Mouse (Mus musculus) MEL (cell line): ENCODE results near the gene Copg1. TPM values are rescaled to one million over a fixed set of nuclear protein-coding genes. Genes with fewer than 3 reads are reported as not detected.
A peak's percentile ranks its signal among the peaks of the same experiment; 100 is the strongest.

ENCODE experiments used
- DNase-seq: peaks from one replicate; pipeline ENCODE4 v3.0.0; 2011; ENCODE audit warnings: low read depth, low spot score
- H3K27ac ChIP-seq: 2 replicates; pipeline ENCODE4 v1.5.1; 2012; ENCODE audit warnings: low read depth, mild to moderate bottlenecking, control low read depth, low read length, moderate library complexity; ENCODE audit not compliant: control insufficient read depth
- H3K27me3 ChIP-seq, 2 experiments: fragments of 150-350 bp in 1 of 2; sonication (generic) in 1 of 2; 2 replicates each; pipeline ENCODE4 v1.6.1; 2012; ENCODE audit warnings: low read length in 2 of 2, mild to moderate bottlenecking in 2 of 2, improper control_type of control experiment in 1 of 2, moderate library complexity in 1 of 2; ENCODE audit not compliant: insufficient read depth in 2 of 2, control insufficient read depth in 1 of 2
- H3K36me3 ChIP-seq, 2 experiments: 2 replicates each; pipeline ENCODE4 v1.6.1; 2012 to 2014; ENCODE audit warnings: low read length in 2 of 2, improper control_type of control experiment in 1 of 2, inconsistent platforms in 1 of 2, mild to moderate bottlenecking in 1 of 2; ENCODE audit not compliant: insufficient read depth in 2 of 2, control insufficient read depth in 1 of 2
- H3K4me1 ChIP-seq, 2 experiments: fragments of 150-350 bp in 1 of 2; sonication (generic) in 1 of 2; 2 replicates each; pipeline ENCODE4 v1.6.1; 2012; ENCODE audit warnings: low read length in 2 of 2, improper control_type of control experiment in 1 of 2, mild to moderate bottlenecking in 1 of 2; ENCODE audit not compliant: insufficient read depth in 2 of 2, control insufficient read depth in 1 of 2
- H3K4me3 ChIP-seq, 2 experiments: fragments of 150-350 bp in 1 of 2; sonication (generic) in 1 of 2; 2 replicates each; pipeline ENCODE4 v1.5.1; 2012; ENCODE audit warnings: low read depth in 2 of 2, low read length in 2 of 2, mild to moderate bottlenecking in 2 of 2, moderate library complexity in 2 of 2, control low read depth in 1 of 2, improper control_type of control experiment in 1 of 2; ENCODE audit not compliant: control insufficient read depth in 1 of 2, insufficient read depth in 1 of 2
- H3K79me2 ChIP-seq: 2 replicates; pipeline ENCODE4 v1.6.1; 2012; ENCODE audit warnings: mild to moderate bottlenecking, low read length, moderate library complexity; ENCODE audit not compliant: control insufficient read depth, poor library complexity, insufficient read depth
- H3K9ac ChIP-seq: 2 replicates; pipeline ENCODE4 v1.6.1; 2012; ENCODE audit warnings: low read depth, mild to moderate bottlenecking, control low read depth, low read length, moderate library complexity; ENCODE audit not compliant: control insufficient read depth, poor library complexity, severe bottlenecking
- H3K9me3 ChIP-seq: fragments of 150-350 bp; sonication (generic); replicated peaks from 2 replicates; pipeline ENCODE4 v1.6.1; 2012; ENCODE audit warnings: mild to moderate bottlenecking, low read length, improper control_type of control experiment, moderate library complexity; ENCODE audit not compliant: insufficient read depth
- BHLHE40 ChIP-seq: IDR thresholded peaks from 2 replicates; pipeline ENCODE4 v1.6.1; 2012; ENCODE audit warnings: low read depth, mild to moderate bottlenecking, inconsistent platforms, low read length, improper control_type of control experiment, borderline replicate concordance
- CHD1 ChIP-seq: IDR thresholded peaks from 2 replicates; pipeline ENCODE4 v1.6.1; 2012; ENCODE audit warnings: low read depth, mild to moderate bottlenecking, inconsistent platforms, low read length, improper control_type of control experiment
- CHD2 ChIP-seq: IDR thresholded peaks from 2 replicates; pipeline ENCODE4 v1.6.1; 2011; ENCODE audit warnings: low read length, improper control_type of control experiment
- ELF1 ChIP-seq: IDR thresholded peaks from 2 replicates; pipeline ENCODE4 v1.6.1; 2014; ENCODE audit warnings: low read depth, mild to moderate bottlenecking, inconsistent platforms, low read length, improper control_type of control experiment, moderate library complexity
- EP300 ChIP-seq, 2 experiments: IDR thresholded peaks; 2 replicates each; pipeline ENCODE4 v1.6.1; 2011; ENCODE audit warnings: improper control_type of control experiment in 2 of 2, low read length in 2 of 2, low read depth in 1 of 2, mild to moderate bottlenecking in 1 of 2
- ETS1 ChIP-seq: IDR thresholded peaks from 2 replicates; pipeline ENCODE4 v1.6.1; 2012; ENCODE audit warnings: low read depth, mild to moderate bottlenecking, inconsistent platforms, low read length, improper control_type of control experiment, moderate library complexity
- GABPA ChIP-seq: IDR thresholded peaks from 2 replicates; pipeline ENCODE4 v1.6.1; 2012; ENCODE audit warnings: low read depth, mild to moderate bottlenecking, inconsistent platforms, low read length, improper control_type of control experiment, moderate library complexity
- GATA1 ChIP-seq: IDR thresholded peaks from 2 replicates; pipeline ENCODE4 v1.6.1; 2011; ENCODE audit warnings: low read depth, low read length, improper control_type of control experiment
- HCFC1 ChIP-seq: IDR thresholded peaks from 2 replicates; pipeline ENCODE4 v1.6.1; 2012; ENCODE audit warnings: low read depth, mild to moderate bottlenecking, inconsistent platforms, low read length, improper control_type of control experiment, moderate library complexity
- KAT2A ChIP-seq: conservative IDR thresholded peaks from 2 replicates; pipeline ENCODE4 v1.6.1; 2012; ENCODE audit warnings: low read depth, low read length, improper control_type of control experiment, inconsistent platforms
- MAZ ChIP-seq: IDR thresholded peaks from 2 replicates; pipeline ENCODE4 v1.6.1; 2012; ENCODE audit warnings: low read depth, mild to moderate bottlenecking, inconsistent platforms, low read length, improper control_type of control experiment
- MEF2A ChIP-seq: IDR thresholded peaks from 2 replicates; pipeline ENCODE4 v1.6.1; 2014; ENCODE audit warnings: low read depth, mild to moderate bottlenecking, inconsistent platforms, low read length, improper control_type of control experiment; ENCODE audit not compliant: poor library complexity, insufficient replicate concordance, severe bottlenecking; ENCODE audit errors: extremely low read depth
- MXI1 ChIP-seq: IDR thresholded peaks from 2 replicates; pipeline ENCODE4 v1.6.1; 2011; ENCODE audit warnings: mild to moderate bottlenecking, low read depth, low read length, improper control_type of control experiment
- NELFE ChIP-seq: IDR thresholded peaks from 2 replicates; pipeline ENCODE4 v1.6.1; 2011; ENCODE audit warnings: low read depth, low read length, improper control_type of control experiment
- NRF1 ChIP-seq: IDR thresholded peaks from 2 replicates; pipeline ENCODE4 v1.6.1; 2014; ENCODE audit warnings: low read depth, mild to moderate bottlenecking, inconsistent platforms, low read length, improper control_type of control experiment, moderate library complexity; ENCODE audit not compliant: poor library complexity, insufficient read depth, severe bottlenecking
- POLR2A ChIP-seq, 2 experiments: IDR thresholded peaks; 2 replicates each; pipeline ENCODE4 v1.6.1; 2011 to 2012; ENCODE audit warnings: low read length in 2 of 2, mild to moderate bottlenecking in 2 of 2, control low read depth in 1 of 2, improper control_type of control experiment in 1 of 2, low read depth in 1 of 2, moderate library complexity in 1 of 2; ENCODE audit not compliant: control insufficient read depth in 1 of 2, insufficient read depth in 1 of 2, poor library complexity in 1 of 2
- POLR2AphosphoS2 ChIP-seq: IDR thresholded peaks from 2 replicates; pipeline ENCODE4 v1.6.1; 2011; ENCODE audit warnings: low read length, improper control_type of control experiment
- POLR2AphosphoS5 ChIP-seq: IDR thresholded peaks from 2 replicates; pipeline ENCODE4 v1.6.1; 2012; ENCODE audit warnings: low read depth, borderline replicate concordance, mild to moderate bottlenecking, inconsistent platforms, low read length, moderate library complexity, mixed read lengths
- SIN3A ChIP-seq: IDR thresholded peaks from 2 replicates; pipeline ENCODE4 v1.6.1; 2012; ENCODE audit warnings: low read length, improper control_type of control experiment, inconsistent platforms
- TAL1 ChIP-seq: IDR thresholded peaks from 2 replicates; pipeline ENCODE4 v1.6.1; 2012; ENCODE audit warnings: mild to moderate bottlenecking, inconsistent platforms, low read length, moderate library complexity, mixed read lengths
- USF1 ChIP-seq: IDR thresholded peaks from 2 replicates; pipeline ENCODE4 v1.6.1; 2014; ENCODE audit warnings: low read depth, mild to moderate bottlenecking, inconsistent platforms, low read length, improper control_type of control experiment, moderate library complexity
- USF2 ChIP-seq, 2 experiments: IDR thresholded peaks; 2 replicates each; pipeline ENCODE4 v1.6.1; 2011 to 2012; ENCODE audit warnings: improper control_type of control experiment in 2 of 2, low read length in 2 of 2, borderline replicate concordance in 1 of 2, inconsistent platforms in 1 of 2, low read depth in 1 of 2, mild to moderate bottlenecking in 1 of 2; ENCODE audit not compliant: insufficient read depth in 1 of 2
- ZC3H11A ChIP-seq: IDR thresholded peaks from 2 replicates; pipeline ENCODE4 v1.6.1; 2012; ENCODE audit warnings: low read depth, mild to moderate bottlenecking, inconsistent platforms, low read length, improper control_type of control experiment
- ZKSCAN1 ChIP-seq: IDR thresholded peaks from 2 replicates; pipeline ENCODE4 v1.6.1; 2012; ENCODE audit warnings: low read depth, mild to moderate bottlenecking, inconsistent platforms, low read length, improper control_type of control experiment, moderate library complexity
- ZMIZ1 ChIP-seq: IDR thresholded peaks from 2 replicates; pipeline ENCODE4 v1.6.1; 2012; ENCODE audit warnings: low read depth, mild to moderate bottlenecking, inconsistent platforms, low read length, improper control_type of control experiment, moderate library complexity
- polyA plus RNA-seq, 2 experiments: library from polyadenylated mRNA; stranded (reverse) in 1 of 2; unstranded in 1 of 2; fragments of >175 nt in 1 of 2; fragments of >200 nt in 1 of 2; gene quantifications; 2 replicates each; pipeline versions ENCODE4 v1.2.1 to v1.2.4; 2012; ENCODE audit warnings: low replicate concordance in 2 of 2, low read depth in 1 of 2; ENCODE audit not compliant: insufficient read length in 2 of 2, insufficient read depth in 1 of 2, missing spikeins in 1 of 2
- total RNA-seq: library from RNA; depleted of rRNA; stranded (reverse); fragments of 300-350 nt; gene quantifications from 2 replicates; pipeline ENCODE4 v1.2.3, GENCODE M21; 2012

Gene Copg1
- total and polyA plus RNA-seq, 3 experiments, result 83.1 to 681 (median 117) TPM

GRCm38 (mm10) chr6:87838551-87839197, 48.9 kb upstream of the Copg1 start, which contains the start of gene Isy1 (continued):
- no peak for TF ChIP-seq GATA1
- TF ChIP-seq USF1, result 0 out of 2 replicates have a peak, but pooled peaks have one; percentile 17
- TF ChIP-seq CHD2, result no peak
- no peak for TF ChIP-seq ZC3H11A
- peak; percentile 63; the same call in 1 of the 2 replicates for TF ChIP-seq POLR2AphosphoS5
- peak; percentile 95 for TF ChIP-seq SIN3A
- TF ChIP-seq ELF1, result peak; percentile 85
- peak; percentile 70 for TF ChIP-seq KAT2A

- Histone ChIP-seq H3K4me1 (peaks cover 0 to 3% of the 10 kb centered on the region in 2 experiments; a peak in 1 of 4 replicates), H3K4me3 (peak overlapping the region; percentile 71 to 75; a peak in 2 of 4 replicates), H3K27me3 (no peaks in the 10 kb centered on the region), H3K36me3 (peaks cover 14 to 23% of the 10 kb centered on the region in 2 experiments), H3K9me3 (no peaks in the 10 kb centered on the region), H3K9ac (peak overlapping the region; percentile 83; the same call in 1 of the 2 replicates), H3K79me2 (peaks cover 16% of the 10 kb centered on the region), H3K27ac (peak overlapping the region; percentile 92; the same call in 1 of the 2 replicates)
- TF ChIP-seq POLR2A (IDR thresholded peaks at IDR 0.05; ENCODE audit: control insufficient read depth in 1 of 2, insufficient read depth in 1 of 2, low read depth in 1 of 2, low read length in 2 of 2, poor library complexity in 1 of 2) (no peak), NRF1 (no peak), ZKSCAN1 (no peak), BHLHE40 (no peak), GABPA (no peak), ZMIZ1 (peak; percentile 41; the same call in 1 of the 2 replicates), MEF2A (no peak), NELFE (no peak), USF2 (IDR thresholded peaks at IDR 0.05; ENCODE audit: borderline replicate concordance in 1 of 2, insufficient read depth in 1 of 2, low read depth in 1 of 2, low read length in 2 of 2) (no peak), POLR2AphosphoS2 (0 out of 2 replicates have a peak, but pooled peaks have one; percentile 10), EP300 (IDR thresholded peaks at IDR 0.05; ENCODE audit: low read depth in 1 of 2, low read length in 2 of 2) (no peak), CHD1 (no peak), USF1 (no peak), POLR2AphosphoS5 (0 out of 2 replicates have a peak, but pooled peaks have one; percentile 55), HCFC1 (no peak), MAZ (no peak), MXI1 (no peak), ETS1 (no peak), TAL1 (no peak)
- DNase-seq, result peak; percentile 57
Measured at GRCm38 (mm10) chr6:87839797-87840341, 47.7 kb upstream of the Copg1 start.
